Mouse (Mus musculus): Measurements from ENCODE around the gene Tk1.

GRCm38 (mm10) chr11:117840910-117841309, 15.0 kb upstream of the Tk1 start:
- no peak for TF ChIP-seq CTCF (IDR thresholded peaks at IDR 0.05; ENCODE audit: low read depth)
- TF ChIP-seq EP300 (optimal IDR thresholded peaks at IDR 0.05): no peak
